Mouse (Mus musculus) embryonic facial prominence, embryonic 14.5 days (tissue): ENCODE results near the gene Pde10a. TPM values are rescaled to one million over a fixed set of nuclear protein-coding genes. Genes with fewer than 3 reads are reported as not detected.
A peak's percentile ranks its signal among the peaks of the same experiment; 100 is the strongest.

Source experiments
- ATAC-seq: fragments of 200-750 bp; cut with Nextera tagmentation; 2 replicates; pipeline ENCODE4 v1.8.0; 2017; ENCODE audit warnings: low read depth, moderate number of reproducible peaks, moderate TSS enrichment
- DNase-seq: peaks from one replicate; pipeline ENCODE4 v3.0.0-alpha.2; 2015; ENCODE audit warnings: low spot score
- H3K27ac ChIP-seq: fragments of 300-500 bp; sonication (generic); replicated peaks from 2 replicates; pipeline ENCODE4 v1.5.1; 2014; ENCODE audit warnings: low read depth, mild to moderate bottlenecking, low read length, moderate library complexity
- H3K27me3 ChIP-seq: fragments of 300-500 bp; sonication (generic); replicated peaks from 2 replicates; pipeline ENCODE4 v1.6.1; 2014; ENCODE audit warnings: low read length; ENCODE audit not compliant: control insufficient read depth, insufficient read depth
- H3K36me3 ChIP-seq: fragments of 300-500 bp; sonication (generic); 2 replicates; pipeline ENCODE4 v1.6.1; 2014; ENCODE audit warnings: low read length, mixed read lengths; ENCODE audit not compliant: control insufficient read depth, insufficient read depth
- H3K4me1 ChIP-seq: fragments of 300-500 bp; sonication (generic); 2 replicates; pipeline ENCODE4 v1.6.1; 2014; ENCODE audit warnings: antibody characterized with exemption, low read length; ENCODE audit not compliant: control insufficient read depth, insufficient read depth
- H3K4me2 ChIP-seq: fragments of 300-500 bp; sonication (generic); 2 replicates; pipeline ENCODE4 v1.6.1; 2014; ENCODE audit warnings: low read depth, mild to moderate bottlenecking, low read length, moderate library complexity, mixed read lengths
- H3K4me3 ChIP-seq: fragments of 300-500 bp; sonication (generic); 2 replicates; pipeline ENCODE4 v1.5.1; 2014; ENCODE audit warnings: low read depth, mild to moderate bottlenecking, low read length
- H3K9ac ChIP-seq: fragments of 300-500 bp; sonication (generic); 2 replicates; pipeline ENCODE4 v1.6.1; 2014; ENCODE audit warnings: low read depth, mild to moderate bottlenecking, low read length, moderate library complexity, mixed read lengths
- H3K9me3 ChIP-seq: fragments of 300-500 bp; sonication (generic); 2 replicates; pipeline ENCODE4 v1.6.1; 2016; ENCODE audit warnings: low read length; ENCODE audit not compliant: control insufficient read depth
- WGBS: fragments of 180-500 bp; shearing (Covaris S2); extraction: QIAGEN DNeasy Blood & Tissue Kit; methylation state at CpG from one replicate; pipeline ENCODE4 v1.1.7; 2014; 5-methylcytosine and 5-hydroxymethylcytosine counted together
- polyA plus RNA-seq: library from polyadenylated mRNA; unstranded; fragments of >200 nt; fragmentation: Nextera tagmentation; extraction: Ambion mirVana; gene quantifications from 2 replicates; pipeline ENCODE4 v1.2.1, GENCODE M21; 2014

The Pde10a gene
- polyA plus RNA-seq, 1 experiment from 2014 or later = 2.3 TPM

DNA sequence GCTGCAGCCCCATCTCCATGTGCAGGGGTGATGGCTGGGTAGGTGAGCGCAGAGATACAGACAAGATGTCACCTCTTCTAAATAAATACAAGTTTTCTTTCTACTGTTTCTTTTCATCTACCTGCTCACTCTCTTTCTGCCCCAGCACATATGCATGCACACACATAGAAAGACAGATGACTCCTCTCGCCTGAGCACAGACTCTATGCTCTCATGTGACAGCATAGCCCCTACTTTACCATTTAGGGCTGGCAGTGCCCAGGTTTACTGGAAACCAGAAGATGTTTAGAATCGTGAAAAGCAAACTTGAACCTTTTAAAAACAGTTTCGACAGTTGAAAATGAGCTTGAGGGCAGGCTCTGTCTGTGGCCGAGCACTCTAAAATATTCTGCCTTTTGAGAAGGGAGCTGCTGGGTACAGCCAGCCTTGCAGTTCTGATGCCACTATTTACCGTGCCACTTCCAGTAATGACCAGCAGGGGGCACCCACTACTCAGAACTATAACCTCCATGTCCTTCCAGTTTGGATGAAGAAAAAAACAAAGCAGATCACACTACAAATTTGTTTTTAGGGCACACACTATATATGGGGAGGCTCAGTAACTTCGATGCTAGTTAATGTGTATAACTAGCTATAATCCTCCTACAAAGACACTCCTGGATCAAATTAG, 88.8 kb downstream of the Pde10a start:
- H3K36me3 ChIP-seq = no peaks in the 10 kb centered on the region
- no peaks in the 10 kb centered on the region for H3K9me3 ChIP-seq
- no peak overlapping the region for H3K9ac ChIP-seq
- H3K4me3 ChIP-seq = no peak overlapping the region
- no peak overlapping the region for H3K4me2 ChIP-seq
- DNase-seq (peak; percentile 75), ATAC-seq (peak; percentile 15; the same call in 1 of the 2 replicates)
- no peaks in the 10 kb centered on the region; the same call in 1 of the 2 replicates for H3K27me3 ChIP-seq
- no peaks in the 10 kb centered on the region for H3K4me1 ChIP-seq
- WGBS = 33% methylated on average over 7 of the region's 7 CpGs
- H3K27ac ChIP-seq = no peak overlapping the region

DNA sequence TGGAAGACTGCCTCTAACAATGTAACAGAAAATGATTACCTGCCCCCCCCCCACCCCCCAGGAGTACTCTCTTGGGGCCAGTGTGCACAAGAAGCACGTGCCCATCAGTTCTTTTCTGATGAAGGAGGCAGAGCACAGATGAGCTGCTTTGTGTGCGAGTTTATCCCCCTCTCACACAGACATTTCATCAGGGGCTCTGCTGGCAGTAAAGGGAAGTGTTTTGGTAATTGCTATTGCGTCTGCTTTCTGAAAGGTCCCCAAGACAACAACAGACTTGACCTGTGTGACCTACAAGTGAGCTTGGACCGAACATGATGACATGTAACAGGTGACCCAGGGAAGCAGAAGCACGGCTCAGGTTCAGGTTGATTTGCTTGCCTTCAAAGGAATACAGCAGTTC, 95.2 kb downstream of the Pde10a start:
- WGBS = 35% methylated on average over 5 of the region's 5 CpGs

DNA sequence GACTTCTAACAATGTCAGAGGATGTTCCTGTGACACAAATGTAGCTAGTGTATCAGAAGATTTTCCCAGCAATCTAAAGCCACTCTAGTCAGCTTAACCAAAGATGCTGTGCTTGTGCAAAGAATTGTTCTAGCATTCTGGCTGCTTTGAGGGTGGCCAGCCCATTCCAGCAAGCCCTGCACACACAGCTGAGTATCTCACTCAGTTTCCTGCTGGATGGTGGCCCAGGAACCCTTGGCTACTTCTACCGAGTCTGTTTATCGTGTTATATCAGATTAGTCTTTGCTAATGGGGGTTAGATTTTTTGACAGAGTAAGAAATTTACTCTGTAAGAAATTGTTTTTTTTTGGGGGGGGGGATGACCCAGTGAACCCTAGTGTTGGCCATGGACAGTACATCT, 95.9 kb downstream of the Pde10a start:
- no peak overlapping the region for H3K4me2 ChIP-seq
- H3K36me3 ChIP-seq = no peaks in the 10 kb centered on the region
- DNase-seq (no peak), ATAC-seq (no peak)
- H3K9me3 ChIP-seq = no peaks in the 10 kb centered on the region
- no peaks in the 10 kb centered on the region for H3K4me1 ChIP-seq
- H3K9ac ChIP-seq = no peak overlapping the region
- WGBS = 56% methylated on average over 2 of the region's 2 CpGs
- H3K27ac ChIP-seq = no peak overlapping the region
- H3K4me3 ChIP-seq = no peak overlapping the region
- H3K27me3 ChIP-seq = no peaks in the 10 kb centered on the region

More for the DNA sequence above, 95.2 kb downstream of the Pde10a start:
- no peak overlapping the region for H3K4me3 ChIP-seq
- DNase-seq (no peak), ATAC-seq (no peak)
- no peaks in the 10 kb centered on the region for H3K36me3 ChIP-seq
- no peak overlapping the region for H3K27ac ChIP-seq
- H3K4me1 ChIP-seq = no peaks in the 10 kb centered on the region
- H3K4me2 ChIP-seq = no peak overlapping the region
- no peaks in the 10 kb centered on the region for H3K27me3 ChIP-seq
- no peaks in the 10 kb centered on the region for H3K9me3 ChIP-seq
- no peak overlapping the region for H3K9ac ChIP-seq

GRCm38 (mm10) chr17:8621906-8622305, 96.7 kb downstream of the Pde10a start:
- no peak overlapping the region for H3K4me3 ChIP-seq
- no peaks in the 10 kb centered on the region for H3K9me3 ChIP-seq
- H3K4me1 ChIP-seq = no peaks in the 10 kb centered on the region
- ATAC-seq (no peak), DNase-seq (no peak)
- 57% methylated on average over 6 of the region's 6 CpGs for WGBS
- no peak overlapping the region for H3K9ac ChIP-seq
- H3K36me3 ChIP-seq = no peaks in the 10 kb centered on the region
- H3K27ac ChIP-seq = no peak overlapping the region
- H3K27me3 ChIP-seq = no peaks in the 10 kb centered on the region
- no peak overlapping the region for H3K4me2 ChIP-seq

DNA sequence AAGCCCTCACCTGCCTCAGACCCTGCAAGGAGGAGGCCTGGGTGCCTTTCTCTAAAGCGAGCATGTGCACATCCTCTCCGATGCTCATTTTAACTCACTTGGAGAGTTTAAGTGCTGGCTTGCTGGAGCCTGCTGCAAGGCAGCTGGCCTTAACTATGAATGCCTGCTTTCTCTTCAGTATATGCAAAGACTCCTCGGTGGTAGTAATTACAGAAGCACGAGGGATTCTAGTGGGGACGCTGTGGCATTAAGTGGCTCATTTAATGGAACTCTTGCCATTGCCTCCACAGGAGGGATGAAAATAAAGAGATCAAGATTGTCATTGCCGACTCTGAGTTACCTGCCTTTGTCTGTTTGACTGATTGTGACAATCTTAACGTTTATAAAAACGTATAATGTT, 101.2 kb downstream of the Pde10a start:
- Histone ChIP-seq H3K4me2 (no peak overlapping the region), H3K27me3 (peaks cover 2% of the 10 kb centered on the region; the same call in 1 of the 2 replicates), H3K4me1 (no peaks in the 10 kb centered on the region), H3K9me3 (no peaks in the 10 kb centered on the region), H3K36me3 (no peaks in the 10 kb centered on the region), H3K4me3 (no peak overlapping the region), H3K27ac (no peak overlapping the region), H3K9ac (no peak overlapping the region)
- WGBS = 59% methylated on average over 8 of the region's 8 CpGs
- DNase-seq (no peak), ATAC-seq (no peak)

DNA sequence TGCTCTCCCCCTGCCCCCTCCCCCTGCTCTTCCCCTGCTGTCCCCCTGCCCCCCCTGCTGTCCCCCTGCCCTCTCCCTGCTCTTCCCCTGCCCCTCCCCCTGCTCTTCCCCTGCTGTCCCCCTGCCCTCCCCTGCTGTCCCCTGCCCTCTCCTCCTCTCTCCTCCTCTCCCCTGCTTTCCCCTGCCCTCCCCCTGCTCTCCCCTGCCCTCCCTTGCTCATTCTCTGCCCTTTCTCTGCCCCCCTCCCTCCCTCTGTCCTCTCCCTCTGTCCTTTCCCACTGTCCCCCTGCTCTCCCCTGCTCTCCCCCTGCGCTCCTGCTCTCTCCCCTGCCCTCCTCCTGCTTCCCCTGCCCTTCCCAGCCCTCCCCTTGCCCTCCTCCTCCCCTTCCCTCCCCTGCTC, 106.5 kb downstream of the Pde10a start:
- Histone ChIP-seq H3K4me1 (no peaks in the 10 kb centered on the region), H3K9ac (no peak overlapping the region), H3K4me2 (no peak overlapping the region), H3K27me3 (peaks cover 2% of the 10 kb centered on the region; the same call in 1 of the 2 replicates), H3K36me3 (no peaks in the 10 kb centered on the region), H3K9me3 (no peaks in the 10 kb centered on the region), H3K27ac (no peak overlapping the region), H3K4me3 (no peak overlapping the region)
- WGBS = 50% methylated on average over 1 of the region's 1 CpGs
- no peak for DNase-seq
- no peak for ATAC-seq

DNA sequence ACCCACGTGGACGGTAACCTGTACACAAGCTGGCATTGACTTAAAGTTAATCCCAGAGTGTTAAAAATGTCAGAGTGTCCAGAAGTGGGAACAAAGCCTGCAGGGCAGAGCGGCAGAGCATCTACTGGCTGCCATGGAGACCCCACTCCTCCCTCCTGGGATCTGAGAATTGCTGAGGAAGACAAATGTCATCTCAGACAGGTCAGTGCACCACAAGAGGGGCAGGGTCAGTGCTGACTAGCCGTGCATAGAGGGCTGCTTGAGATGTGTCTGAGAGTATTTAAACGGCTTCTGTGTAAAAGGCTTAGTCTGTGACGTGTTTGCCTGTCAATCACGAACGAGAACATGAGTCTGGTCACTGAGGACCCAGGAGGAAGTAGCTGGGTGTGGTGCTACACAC, 108.4 kb downstream of the Pde10a start:
- no peak overlapping the region for H3K9ac ChIP-seq
- WGBS = 55% methylated on average over 8 of the region's 8 CpGs
- no peak overlapping the region for H3K4me3 ChIP-seq
- no peaks in the 10 kb centered on the region for H3K4me1 ChIP-seq
- DNase-seq (no peak), ATAC-seq (no peak)
- H3K36me3 ChIP-seq = no peaks in the 10 kb centered on the region
- no peak overlapping the region for H3K27ac ChIP-seq
- no peaks in the 10 kb centered on the region for H3K9me3 ChIP-seq
- H3K27me3 ChIP-seq = peaks cover 2% of the 10 kb centered on the region; the same call in 1 of the 2 replicates
- no peak overlapping the region for H3K4me2 ChIP-seq

GRCm38 (mm10) chr17:8634476-8634875, 109.3 kb downstream of the Pde10a start:
- DNase-seq (no peak), ATAC-seq (no peak)
- 90% methylated on average over 4 of the region's 4 CpGs for WGBS

DNA sequence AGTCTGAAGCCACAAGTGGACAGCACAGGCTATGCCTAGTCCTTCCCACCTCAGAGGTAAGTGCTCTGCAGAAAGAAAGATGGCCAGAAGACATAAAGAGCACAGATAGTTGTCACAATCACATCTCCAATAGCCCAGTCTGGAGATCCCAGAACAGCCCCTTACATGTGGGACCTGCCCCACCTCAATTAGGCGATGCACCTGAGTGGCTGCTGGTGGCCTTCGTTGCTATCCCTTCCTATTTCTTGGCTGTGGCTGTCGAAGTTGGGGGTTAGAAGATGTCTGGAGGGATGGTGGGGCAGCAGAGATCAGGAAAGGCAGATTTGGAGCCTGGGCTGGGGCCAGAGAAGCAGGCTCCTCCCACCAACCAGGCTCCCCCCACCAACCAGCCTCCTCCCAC, 111.1 kb downstream of the Pde10a start:
- Histone ChIP-seq H3K9ac (no peak overlapping the region), H3K27me3 (no peaks in the 10 kb centered on the region), H3K27ac (no peak overlapping the region), H3K9me3 (no peaks in the 10 kb centered on the region), H3K4me1 (no peaks in the 10 kb centered on the region), H3K4me2 (no peak overlapping the region), H3K4me3 (no peak overlapping the region), H3K36me3 (no peaks in the 10 kb centered on the region)
- 71% methylated on average over 3 of the region's 3 CpGs for WGBS
- ATAC-seq = no peak
- DNase-seq = no peak

More at GRCm38 (mm10) chr17:8634476-8634875, 109.3 kb downstream of the Pde10a start:
- H3K27ac ChIP-seq = no peak overlapping the region
- no peaks in the 10 kb centered on the region for H3K36me3 ChIP-seq
- H3K9me3 ChIP-seq = no peaks in the 10 kb centered on the region
- H3K4me3 ChIP-seq = no peak overlapping the region
- H3K4me1 ChIP-seq = no peaks in the 10 kb centered on the region
- H3K4me2 ChIP-seq = no peak overlapping the region
- peaks cover 2% of the 10 kb centered on the region; the same call in 1 of the 2 replicates for H3K27me3 ChIP-seq
- no peak overlapping the region for H3K9ac ChIP-seq
